Mouse (Mus musculus) myocyte (in vitro differentiated cells): ENCODE results near the gene Gpr176.

Source experiments
- POLR2A ChIP-seq: IDR thresholded peaks from one replicate; pipeline ENCODE4 v1.6.1; 2011; ENCODE audit warnings: low read depth, mild to moderate bottlenecking, control low read depth, moderate library complexity; ENCODE audit not compliant: insufficient read length
- SRF ChIP-seq: IDR thresholded peaks from one replicate; pipeline ENCODE4 v1.6.1; 2011; ENCODE audit warnings: low read depth; ENCODE audit not compliant: control insufficient read depth, insufficient read length

GRCm38 (mm10) chr2:118406811-118407210, 33.6 kb upstream of the Gpr176 start:
- TF ChIP-seq POLR2A (no peak), SRF (no peak)
